Mouse (Mus musculus) G1E (cell line): ENCODE measurements around the gene Trim3. TPM values are rescaled to one million over a fixed set of nuclear protein-coding genes. Genes with fewer than 3 reads are reported as not detected.

Source experiments
- ATAC-seq: 2 replicates; pipeline ENCODE4 v1.8.0; 2016; ENCODE audit warnings: mild to moderate bottlenecking; ENCODE audit not compliant: insufficient number of reproducible peaks, poor library complexity, low FRiP score, severe bottlenecking; ENCODE audit errors: extremely low read depth
- DNase-seq: peaks from one replicate; pipeline ENCODE4 v3.0.0; 2012; ENCODE audit warnings: low spot score
- H3K27me3 ChIP-seq: 2 replicates; pipeline ENCODE4 v1.6.1; 2012; ENCODE audit warnings: mild to moderate bottlenecking, low read length, inconsistent platforms; ENCODE audit not compliant: insufficient read depth
- H3K36me3 ChIP-seq: replicated peaks from 2 replicates; pipeline ENCODE3; 2012; ENCODE audit warnings: mild to moderate bottlenecking, inconsistent platforms
- H3K4me1 ChIP-seq: 2 replicates; pipeline ENCODE4 v1.6.1; 2012; ENCODE audit warnings: low read depth, low read length, inconsistent platforms, mixed read lengths; ENCODE audit not compliant: insufficient read depth
- H3K4me3 ChIP-seq: 2 replicates; pipeline ENCODE4 v1.5.1; 2012; ENCODE audit warnings: low read depth, mild to moderate bottlenecking, inconsistent platforms, low read length, moderate library complexity, mixed read lengths
- H3K9me3 ChIP-seq: replicated peaks from 2 replicates; pipeline ENCODE4 v1.6.1; 2012; ENCODE audit warnings: inconsistent platforms
- CTCF ChIP-seq: IDR thresholded peaks from 2 replicates; pipeline ENCODE4 v1.5.1; 2012; ENCODE audit warnings: low read depth, low read length, inconsistent platforms, mixed read lengths
- GATA1 ChIP-seq: IDR thresholded peaks from 2 replicates; pipeline ENCODE4 v1.6.1; 2012; ENCODE audit warnings: borderline replicate concordance, low read length, inconsistent platforms, mixed read lengths
- GATA2 ChIP-seq: IDR thresholded peaks from 2 replicates; pipeline ENCODE4 v1.6.1; 2012; ENCODE audit warnings: low read depth, low read length, inconsistent platforms, borderline replicate concordance
- POLR2AphosphoS5 ChIP-seq: IDR thresholded peaks from 2 replicates; pipeline ENCODE4 v1.6.1; 2012; ENCODE audit warnings: low read depth, low read length, inconsistent platforms; ENCODE audit not compliant: insufficient replicate concordance
- TAL1 ChIP-seq: conservative IDR thresholded peaks from 2 replicates; pipeline ENCODE4 v1.6.1; 2012; ENCODE audit warnings: low read depth, low read length, inconsistent platforms, mixed read lengths
- polyA plus RNA-seq: library from polyadenylated mRNA; stranded (reverse); fragments of >175 nt; gene quantifications from 2 replicates; pipeline ENCODE4 v1.2.3, GENCODE M21; 2012
- total RNA-seq, 2 experiments: library from RNA; stranded (forward) in 1 of 2; stranded (reverse) in 1 of 2; fragments of 200-1000 nt in 1 of 2; fragments of >200 nt in 1 of 2; fragmentation: Nextera tagmentation in 1 of 2; gene quantifications; 2 replicates each; pipeline ENCODE4 v1.2.3; 2014 to 2017

Gene Trim3
- total and polyA plus RNA-seq, 3 experiments: 4.6 to 16.7 (median 9.3) TPM

DNA sequence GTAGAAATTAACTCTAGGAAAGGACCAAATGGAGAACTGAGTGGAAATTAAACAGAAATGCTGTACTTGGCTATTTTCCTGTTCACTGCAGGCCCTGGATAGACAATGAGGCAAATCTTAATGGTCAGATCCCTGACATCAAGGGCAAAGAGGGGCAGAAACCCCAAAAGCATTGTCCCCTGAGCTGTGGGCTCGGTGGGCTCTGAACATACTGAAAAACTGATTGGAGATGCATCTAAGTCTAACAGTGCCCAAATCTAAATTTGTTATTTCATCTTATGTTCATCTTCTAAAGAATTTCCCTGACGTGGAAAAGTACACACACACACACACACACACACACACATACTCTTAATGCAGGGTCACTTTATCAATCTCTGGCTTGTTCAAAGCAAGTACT, 51.4 kb downstream of the Trim3 start:
- no peak for DNase-seq

GRCm38 (mm10) chr7:105581094-105581703, 52.2 kb downstream of the Trim3 start, which contains the start of gene Apbb1:
Gene Apbb1, minus strand, starts transcription at chr7:105581653.
- DNase-seq: peak; percentile 10
- Histone ChIP-seq H3K36me3 (no peaks in the 10 kb centered on the region), H3K27me3 (peaks cover 15% of the 10 kb centered on the region), H3K9me3 (no peaks in the 10 kb centered on the region), H3K4me1 (peaks cover 10% of the 10 kb centered on the region), H3K4me3 (peak within 1 kb of the TSS; percentile 72)
- TF ChIP-seq GATA1 (no peak), GATA2 (no peak), TAL1 (no peak), POLR2AphosphoS5 (no peak), CTCF (no peak)
- ATAC-seq: peak; percentile 57

More for the DNA sequence above, 51.4 kb downstream of the Trim3 start:
- no peak overlapping the region for H3K4me3 ChIP-seq
- H3K36me3 ChIP-seq: no peaks in the 10 kb centered on the region
- peaks cover 10% of the 10 kb centered on the region for H3K4me1 ChIP-seq
- H3K9me3 ChIP-seq: no peaks in the 10 kb centered on the region
- H3K27me3 ChIP-seq: peaks cover 15% of the 10 kb centered on the region
- TF ChIP-seq CTCF (no peak), GATA2 (no peak), POLR2AphosphoS5 (no peak), GATA1 (no peak), TAL1 (no peak)
- ATAC-seq: no peak

DNA sequence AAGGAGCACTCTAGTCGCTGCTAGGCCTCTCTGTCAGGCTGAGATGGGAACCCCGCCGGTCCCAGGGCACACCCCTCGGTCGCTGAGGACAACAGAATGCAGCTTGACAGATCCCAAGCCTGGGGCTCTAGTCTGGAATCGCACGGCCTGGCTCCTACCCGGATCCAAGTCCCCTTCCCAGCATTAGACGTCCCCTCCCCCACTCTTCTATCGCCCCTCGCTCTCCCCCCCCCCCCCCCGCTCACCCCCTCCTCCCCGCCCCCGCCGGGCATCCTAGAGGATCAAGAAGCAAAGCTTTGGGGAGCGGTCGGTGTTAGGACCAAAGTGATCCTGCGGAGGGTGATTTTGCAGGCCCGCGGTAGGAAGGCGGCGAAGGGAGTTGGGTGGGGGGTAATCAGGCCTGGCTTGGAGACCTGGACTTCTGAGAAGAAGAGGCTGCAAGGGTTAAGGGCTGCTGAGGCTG, 52.7 kb downstream of the Trim3 start:
- H3K4me3 ChIP-seq: peak overlapping the region; percentile 72
- no peaks in the 10 kb centered on the region for H3K36me3 ChIP-seq
- TF ChIP-seq TAL1 (no peak), CTCF (no peak), POLR2AphosphoS5 (no peak), GATA2 (no peak), GATA1 (no peak)
- ATAC-seq: no peak
- DNase-seq: no peak
- H3K9me3 ChIP-seq: no peaks in the 10 kb centered on the region
- peaks cover 15% of the 10 kb centered on the region for H3K27me3 ChIP-seq
- peaks cover 10% of the 10 kb centered on the region for H3K4me1 ChIP-seq

- no peaks in the 10 kb centered on the region for H3K9me3 ChIP-seq
- H3K4me3 ChIP-seq: no peak overlapping the region
- ATAC-seq: no peak
- TF ChIP-seq CTCF (no peak), TAL1 (no peak), GATA1 (no peak), GATA2 (no peak), POLR2AphosphoS5 (no peak)
- no peaks in the 10 kb centered on the region for H3K36me3 ChIP-seq
- peaks cover 10% of the 10 kb centered on the region for H3K4me1 ChIP-seq
- peaks cover 15% of the 10 kb centered on the region for H3K27me3 ChIP-seq
- DNase-seq: no peak
These were observed 54.9 kb downstream of the Trim3 start for GRCm38 (mm10) chr7:105578481-105578880.

DNA sequence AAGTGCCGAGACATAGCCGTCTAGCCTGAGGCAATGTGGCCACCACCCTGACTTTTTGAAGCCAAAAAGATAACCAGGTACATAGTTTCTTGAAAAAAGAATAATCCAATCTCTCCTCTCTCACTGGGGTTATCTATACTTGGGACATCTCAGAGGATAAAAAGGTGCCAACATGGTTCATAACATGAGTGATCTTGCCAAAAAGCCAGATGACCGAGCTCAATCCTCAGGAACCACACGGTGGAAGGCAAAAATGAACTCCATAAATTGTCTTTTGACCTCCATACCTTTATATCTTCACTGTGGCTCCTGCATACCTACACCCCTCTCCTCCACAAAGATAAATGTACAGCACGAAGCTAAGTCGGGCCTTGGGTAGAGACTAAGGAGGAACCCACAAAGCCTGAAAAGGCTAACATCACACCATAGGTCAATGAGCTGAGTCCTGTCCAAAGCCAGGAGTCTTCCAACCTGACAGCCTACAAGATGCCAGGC, 55.9 kb downstream of the Trim3 start:
- Histone ChIP-seq H3K4me1 (peaks cover 10% of the 10 kb centered on the region), H3K9me3 (no peaks in the 10 kb centered on the region), H3K36me3 (no peaks in the 10 kb centered on the region), H3K4me3 (no peak overlapping the region), H3K27me3 (peaks cover 19% of the 10 kb centered on the region)
- no peak for ATAC-seq
- DNase-seq: no peak
- TF ChIP-seq TAL1 (no peak), CTCF (no peak)

- Histone ChIP-seq H3K9me3 (no peaks in the 10 kb centered on the region), H3K27me3 (peaks cover 14% of the 10 kb centered on the region), H3K36me3 (no peaks in the 10 kb centered on the region), H3K4me1 (peaks cover 6% of the 10 kb centered on the region), H3K4me3 (no peak overlapping the region)
- TF ChIP-seq GATA2 (no peak), CTCF (no peak), POLR2AphosphoS5 (no peak), GATA1 (no peak), TAL1 (no peak)
- no peak for DNase-seq
- ATAC-seq: no peak
These were observed 57.1 kb downstream of the Trim3 start for GRCm38 (mm10) chr7:105576166-105576748.

GRCm38 (mm10) chr7:105574537-105574936, 58.8 kb downstream of the Trim3 start:
- no peak for TF ChIP-seq POLR2AphosphoS5
- no peak for TF ChIP-seq TAL1
- no peak for TF ChIP-seq GATA2
- no peak for TF ChIP-seq CTCF
- TF ChIP-seq GATA1: no peak
- peaks cover 6% of the 10 kb centered on the region for H3K27me3 ChIP-seq
- no peaks in the 10 kb centered on the region for H3K36me3 ChIP-seq
- no peaks in the 10 kb centered on the region for H3K4me1 ChIP-seq
- DNase-seq (no peak), ATAC-seq (no peak)
- no peak overlapping the region for H3K4me3 ChIP-seq
- no peaks in the 10 kb centered on the region for H3K9me3 ChIP-seq
